30 mouse cellular contexts compared by ENCODE assay signal in genomic region chr6:116542500-116542899, GRCm38 (mm10). TPM values are rescaled to one million over a fixed set of nuclear protein-coding genes. Genes with fewer than 3 reads are reported as not detected.
"Had no signal": no experiment of that assay in that cellular context is flagged by ENCODE, and none has a peak within 500 bp of the region (broad histone marks: within the 10 kb centered on the region; RNA-seq: fewer than 3 reads in every experiment).

No protein-coding gene starts in this region.

- H3K4me1 ChIP-seq: lung, embryonic 15.5 days; midbrain, embryonic 10.5 days; midbrain, embryonic 12.5 days; neural tube, embryonic 13.5 days; neural tube, embryonic 15.5 days; stomach, embryonic 15.5 days had no signal

- DNase-seq: liver, postnatal 0 days; lung, adult 2 months; lung, postnatal 14 days; lung, postnatal 36 days; midbrain, embryonic 14.5 days; retina, postnatal 1 day; right cerebral cortex, adult 18-20 months; right cerebral cortex, postnatal 25 days; right cerebral cortex, postnatal 4 days; thymus, adult 2 months; thymus, postnatal 25 days; thymus, postnatal 4 days had no signal

- ATAC-seq: liver, postnatal 0 days; lung, postnatal 0 days; midbrain, embryonic 16.5 days had no signal

- H3K9ac ChIP-seq: liver, postnatal 0 days; lung, embryonic 15.5 days; midbrain, embryonic 12.5 days; neural tube, embryonic 13.5 days; neural tube, embryonic 15.5 days; stomach, embryonic 15.5 days had no signal

- H3K27me3 ChIP-seq: lung, embryonic 15.5 days; midbrain, embryonic 12.5 days; neural tube, embryonic 13.5 days; neural tube, embryonic 15.5 days; stomach, embryonic 15.5 days had no signal

- H3K27ac ChIP-seq: lung, embryonic 15.5 days; macrophage; midbrain, embryonic 10.5 days; midbrain, embryonic 12.5 days; neural tube, embryonic 13.5 days; neural tube, embryonic 15.5 days; stomach, embryonic 15.5 days; stomach, postnatal 0 days had no signal

- H3K4me3 ChIP-seq: lung, embryonic 15.5 days; midbrain, embryonic 10.5 days; midbrain, embryonic 12.5 days; myocyte; neural tube, embryonic 13.5 days; neural tube, embryonic 15.5 days; stomach, embryonic 15.5 days had no signal

- H3K9me3 ChIP-seq: lung, embryonic 15.5 days; midbrain, embryonic 10.5 days; midbrain, embryonic 12.5 days; neural tube, embryonic 13.5 days; neural tube, embryonic 15.5 days; stomach, embryonic 15.5 days had no signal

- H3K36me3 ChIP-seq: lung, embryonic 15.5 days; midbrain, embryonic 10.5 days; midbrain, embryonic 12.5 days; neural tube, embryonic 13.5 days; neural tube, embryonic 15.5 days; stomach, embryonic 15.5 days had no signal

RNA-seq across cellular contexts. Expression of gene Olfr213, which starts 4.2 kb away (rescaled TPM):
- total RNA-seq: megakaryocyte, adult 5-6 weeks; megakaryocyte-erythroid progenitor cell, adult 5-6 weeks had no signal
- polyA plus RNA-seq: liver, postnatal 0 days; lung, adult 2 months; lung, embryonic 15.5 days; lung, postnatal 0 days; macrophage; midbrain, embryonic 10.5 days; midbrain, embryonic 12.5 days; midbrain, embryonic 14.5 days; midbrain, embryonic 16.5 days; myocyte; neural tube, embryonic 11.5 days; neural tube, embryonic 13.5 days; neural tube, embryonic 15.5 days; small intestine, adult 2 months; spleen, adult 2 months; stomach, embryonic 15.5 days; stomach, postnatal 0 days; testis, adult 2 months; thymus, adult 2 months; urinary bladder, adult 2 months had no signal

RNA-seq across cellular contexts. Expression of gene Gm5580, which starts 8.4 kb away (rescaled TPM):
- polyA plus RNA-seq: lung, adult 2 months; macrophage; spleen, adult 2 months; testis, adult 2 months had no signal

RNA-seq across cellular contexts. Expression of gene Olfr214, which starts 11.5 kb away (rescaled TPM):
- total RNA-seq: megakaryocyte, adult 5-6 weeks; megakaryocyte-erythroid progenitor cell, adult 5-6 weeks had no signal
- polyA plus RNA-seq: liver, postnatal 0 days; lung, adult 2 months; lung, embryonic 15.5 days; lung, postnatal 0 days; macrophage; midbrain, embryonic 10.5 days; midbrain, embryonic 12.5 days; midbrain, embryonic 14.5 days; midbrain, embryonic 16.5 days; myocyte; neural tube, embryonic 11.5 days; neural tube, embryonic 13.5 days; neural tube, embryonic 15.5 days; small intestine, adult 2 months; spleen, adult 2 months; stomach, embryonic 15.5 days; stomach, postnatal 0 days; testis, adult 2 months; thymus, adult 2 months; urinary bladder, adult 2 months had no signal

RNA-seq across cellular contexts. Expression of gene Olfr212, which starts 36.2 kb away (rescaled TPM):
- total RNA-seq: megakaryocyte-erythroid progenitor cell, adult 5-6 weeks had no signal
- polyA plus RNA-seq: liver, postnatal 0 days; lung, adult 2 months; lung, embryonic 15.5 days; macrophage; midbrain, embryonic 10.5 days; midbrain, embryonic 12.5 days; midbrain, embryonic 14.5 days; midbrain, embryonic 16.5 days; myocyte; neural tube, embryonic 11.5 days; neural tube, embryonic 15.5 days; small intestine, adult 2 months; spleen, adult 2 months; stomach, embryonic 15.5 days; stomach, postnatal 0 days; thymus, adult 2 months; urinary bladder, adult 2 months had no signal

RNA-seq across cellular contexts. Expression of gene Olfr215, which starts 41.5 kb away (rescaled TPM):
- total RNA-seq: megakaryocyte, adult 5-6 weeks; megakaryocyte-erythroid progenitor cell, adult 5-6 weeks had no signal
- polyA plus RNA-seq: liver, postnatal 0 days; lung, adult 2 months; lung, embryonic 15.5 days; lung, postnatal 0 days; macrophage; midbrain, embryonic 10.5 days; midbrain, embryonic 12.5 days; midbrain, embryonic 14.5 days; midbrain, embryonic 16.5 days; neural tube, embryonic 11.5 days; neural tube, embryonic 13.5 days; neural tube, embryonic 15.5 days; small intestine, adult 2 months; spleen, adult 2 months; stomach, embryonic 15.5 days; stomach, postnatal 0 days; thymus, adult 2 months; urinary bladder, adult 2 months had no signal
